Mouse (Mus musculus) liver, embryonic 15.5 days (tissue): Measurements from ENCODE around the gene Slc15a2. TPM values are rescaled to one million over a fixed set of nuclear protein-coding genes. Genes with fewer than 3 reads are reported as not detected.

Experiments used
- microRNA-seq: library from miRNA; unstranded; fragments of <30 nt; microRNA quantifications from one replicate; pipeline ENCODE4, GENCODE M21; 2016
- polyA plus RNA-seq: library from polyadenylated mRNA; unstranded; fragments of >200 nt; fragmentation: Nextera tagmentation; extraction: Ambion mirVana; gene quantifications from 2 replicates; pipeline ENCODE4 v1.2.1, GENCODE M21; 2015

Gene Slc15a2
- polyA plus RNA-seq, 1 experiment from 2014 or later = 1.7 TPM

Small RNA genes within 50 kb of the gene (microRNA-seq; reads per million reads assigned to microRNA genes)
- gene Gm22617 = not detected

Other genes starting within 250 kb of the Slc15a2 start
- gene Casr, start 222.8 kb downstream of the Slc15a2 start, polyA plus RNA-seq = not detected in 2 replicates
- 7.8 and 9.4 TPM in 2 replicates for gene Cd86, start 118.9 kb downstream of the Slc15a2 start, polyA plus RNA-seq
- gene Ildr1, start 91.0 kb downstream of the Slc15a2 start, polyA plus RNA-seq = 0.03 and 0.21 TPM in 2 replicates
- gene Iqcb1, start 43.4 kb upstream of the Slc15a2 start, polyA plus RNA-seq = 7.7 and 9.1 TPM in 2 replicates
- gene Eaf2, start 90.0 kb upstream of the Slc15a2 start, polyA plus RNA-seq = 0.21 and 0.39 TPM in 2 replicates
- gene Golgb1, start 90.2 kb upstream of the Slc15a2 start, polyA plus RNA-seq = 22.7 and 24.7 TPM in 2 replicates
- 14.4 and 15.9 TPM in 2 replicates for gene Hcls1, start 150.0 kb upstream of the Slc15a2 start, polyA plus RNA-seq
- gene Fbxo40, start 205.5 kb upstream of the Slc15a2 start, polyA plus RNA-seq = 0.03 TPM in 1 of 2 replicates, not detected in the other
- 7.5 and 8.1 TPM in 2 replicates for gene Polq, start 226.8 kb upstream of the Slc15a2 start, polyA plus RNA-seq